Mouse (Mus musculus) layer of hippocampus, postnatal 36 days (tissue): ENCODE data around the gene Grip1. TPM values are rescaled to one million over a fixed set of nuclear protein-coding genes. Genes with fewer than 3 reads are reported as not detected.

Experiments used
- DNase-seq, 2 experiments: peaks; one replicate each; pipeline ENCODE4 v3.0.0; 2022
- total RNA-seq, 2 experiments: library from RNA; stranded (reverse); gene quantifications; 2 replicates each; pipeline ENCODE4 v1.2.3; 2021

The Grip1 gene
- total RNA-seq: 10 to 100 TPM; 28.4 to 29.0 TPM

DNA sequence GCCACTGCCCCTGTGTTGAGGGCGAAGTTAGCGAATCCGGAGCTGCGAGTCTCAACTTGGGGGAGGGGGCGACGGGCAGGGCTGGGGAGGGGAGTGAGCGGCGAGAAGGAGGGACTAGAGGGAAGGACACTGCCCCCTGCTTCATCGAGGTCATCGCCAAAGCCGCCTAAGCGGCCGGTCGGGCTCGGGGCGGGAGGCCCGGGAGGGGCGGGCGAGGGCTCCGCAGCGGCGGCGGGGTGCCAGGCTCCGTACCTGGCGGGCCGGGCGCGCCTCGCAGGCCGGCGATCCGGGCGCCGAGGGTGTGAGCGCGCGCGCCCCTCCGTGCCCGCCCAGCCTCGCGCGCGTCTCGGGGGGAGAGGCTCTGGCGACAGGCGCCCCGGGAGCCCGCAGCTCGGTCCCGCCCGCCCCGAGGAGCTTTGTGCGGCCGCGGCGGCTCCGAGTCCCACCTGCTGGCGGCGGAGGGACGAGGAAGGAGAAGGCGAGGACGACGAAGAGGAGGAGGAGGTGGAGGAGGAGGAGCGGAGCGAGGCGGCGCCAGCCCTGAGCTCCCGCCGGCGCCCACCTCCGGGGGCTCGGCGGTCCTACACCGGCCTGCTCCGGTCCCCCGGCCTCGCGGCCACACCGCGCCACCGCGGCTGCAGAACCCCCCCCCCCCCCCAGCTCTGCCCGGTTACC is at the start of gene Grip1:
Gene Grip1, plus strand, starts transcription at position 400 of the 675 bp plus-strand sequence.
- peak; percentile 29 to 41 for DNase-seq

GRCm38 (mm10) chr10:119405103-119405502 is 48.5 kb upstream of the Grip1 start:
- DNase-seq: no peak

DNA sequence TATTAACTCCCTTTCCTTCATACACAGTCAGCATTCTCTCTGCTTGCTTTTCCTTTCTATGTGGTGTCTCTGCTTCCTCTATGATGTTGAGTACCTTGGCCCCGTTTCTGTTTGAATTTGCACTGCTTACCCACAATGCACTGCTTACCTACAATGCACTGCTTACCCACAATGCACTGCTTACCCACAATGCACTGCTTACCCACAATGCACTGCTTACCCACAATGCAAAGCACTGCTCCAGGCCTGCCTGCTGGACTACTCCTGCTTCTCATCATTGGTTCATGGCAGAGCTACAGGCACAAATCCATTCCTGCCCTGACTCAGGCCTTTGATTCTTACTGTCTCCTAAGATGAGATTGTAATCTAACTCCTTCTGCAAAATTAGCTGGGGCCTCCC is 48.0 kb upstream of the Grip1 start:
- no peak for DNase-seq

DNA sequence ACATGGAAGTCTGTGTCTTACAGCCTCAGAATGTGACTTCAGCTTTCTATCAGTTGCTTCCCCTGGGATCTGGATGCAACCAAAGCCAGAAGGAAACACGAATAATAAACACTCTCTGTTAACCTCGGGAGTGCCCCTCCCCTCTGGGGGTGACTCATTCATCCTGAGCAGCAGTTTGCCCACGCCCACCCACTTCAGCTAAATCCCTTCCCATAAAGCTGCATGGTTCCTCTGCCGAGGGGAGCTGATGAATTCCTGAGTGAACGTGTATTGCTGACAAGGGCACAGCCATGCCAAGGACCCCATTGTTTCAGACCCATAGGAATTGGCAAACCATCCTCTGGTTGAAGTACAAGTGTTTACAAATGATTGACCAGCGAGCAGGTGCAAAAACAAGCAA is 45.3 kb upstream of the Grip1 start:
- DNase-seq: peak; percentile 16 to 22

DNA sequence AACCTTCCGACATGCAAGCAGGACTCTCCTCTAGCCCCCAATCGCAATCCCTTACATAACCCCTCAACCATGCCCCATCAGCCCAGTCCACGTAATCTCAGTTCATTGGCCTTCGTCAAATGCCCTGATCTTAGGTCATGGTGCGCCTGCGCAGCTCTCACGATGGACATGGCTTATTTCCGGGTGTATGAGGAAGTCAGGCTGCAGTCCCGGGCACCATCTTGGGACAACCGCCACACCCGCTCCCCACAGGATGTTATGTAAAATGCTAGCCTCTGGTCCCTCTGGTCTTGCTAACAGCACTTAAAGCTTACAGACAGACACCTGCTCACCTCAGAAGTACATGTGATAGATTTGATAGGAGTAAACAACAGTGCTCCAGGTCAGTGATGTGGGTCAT is 40.4 kb upstream of the Grip1 start:
- no peak for DNase-seq

DNA sequence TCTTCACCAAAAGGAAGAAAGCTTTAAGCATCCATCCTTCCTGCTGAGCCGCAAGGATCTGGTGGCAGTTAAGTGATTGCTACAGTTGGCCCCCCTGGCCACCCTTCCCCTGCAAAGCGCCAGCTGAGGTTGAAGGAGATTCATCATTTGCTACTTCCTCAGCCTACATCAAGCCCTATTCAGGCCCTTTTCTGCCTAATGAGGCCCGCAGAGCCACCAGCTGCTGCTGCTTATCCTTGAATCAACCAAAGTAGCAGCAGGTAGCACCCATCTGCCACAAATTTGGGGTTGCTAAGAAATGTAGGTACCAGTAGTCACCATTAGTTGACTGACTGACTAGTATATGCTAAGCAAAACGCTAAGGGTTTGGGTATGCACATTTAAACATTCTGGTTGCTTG is 38.5 kb upstream of the Grip1 start:
- no peak for DNase-seq

GRCm38 (mm10) chr10:119421418-119421817 is 32.2 kb upstream of the Grip1 start:
- no peak for DNase-seq

- no peak for DNase-seq
Observed at GRCm38 (mm10) chr10:119423821-119424534, 29.7 kb upstream of the Grip1 start.

DNA sequence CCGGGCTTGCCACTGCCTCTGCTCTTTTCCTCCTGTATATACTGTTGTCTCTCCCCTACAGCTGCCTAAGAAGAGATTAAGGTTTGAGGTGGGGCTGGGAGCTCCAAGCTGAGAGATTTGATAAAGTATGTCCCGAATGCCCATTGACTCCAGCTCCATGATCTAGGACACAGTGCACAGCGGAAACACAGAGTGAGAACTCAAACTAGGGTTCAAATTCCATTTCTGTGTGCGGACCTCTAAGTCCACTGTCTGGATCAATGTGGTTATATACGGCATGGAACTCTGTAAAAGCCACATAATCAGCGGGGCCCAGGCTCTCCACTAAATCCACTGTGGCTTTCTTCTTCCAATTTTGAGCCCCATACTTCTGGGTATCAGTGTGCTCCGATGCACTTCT is 26.0 kb upstream of the Grip1 start:
- no peak for DNase-seq

GRCm38 (mm10) chr10:119428106-119428505 is 25.5 kb upstream of the Grip1 start:
- no peak for DNase-seq

DNA sequence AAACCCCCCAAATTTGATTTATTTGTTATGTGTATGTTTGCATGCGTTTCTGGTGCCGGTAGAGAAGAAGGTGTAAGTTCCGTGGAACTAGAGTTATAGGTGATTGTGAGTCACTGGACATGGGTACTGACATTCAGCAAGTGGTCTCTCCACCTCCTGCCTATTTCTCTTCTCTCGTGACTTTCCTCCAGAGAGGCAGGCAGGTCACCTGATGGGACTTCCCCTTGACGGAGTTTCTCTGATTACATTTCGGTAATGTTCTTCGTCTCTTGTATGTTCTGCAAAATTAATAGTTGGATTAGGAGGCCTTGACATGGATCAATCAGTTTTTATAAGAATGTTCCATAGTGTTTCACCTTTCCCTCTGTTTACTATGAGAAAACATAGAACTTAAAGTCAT is 23.4 kb upstream of the Grip1 start:
- no peak for DNase-seq

GRCm38 (mm10) chr10:119431801-119432200 is 21.8 kb upstream of the Grip1 start:
- no peak for DNase-seq

DNA sequence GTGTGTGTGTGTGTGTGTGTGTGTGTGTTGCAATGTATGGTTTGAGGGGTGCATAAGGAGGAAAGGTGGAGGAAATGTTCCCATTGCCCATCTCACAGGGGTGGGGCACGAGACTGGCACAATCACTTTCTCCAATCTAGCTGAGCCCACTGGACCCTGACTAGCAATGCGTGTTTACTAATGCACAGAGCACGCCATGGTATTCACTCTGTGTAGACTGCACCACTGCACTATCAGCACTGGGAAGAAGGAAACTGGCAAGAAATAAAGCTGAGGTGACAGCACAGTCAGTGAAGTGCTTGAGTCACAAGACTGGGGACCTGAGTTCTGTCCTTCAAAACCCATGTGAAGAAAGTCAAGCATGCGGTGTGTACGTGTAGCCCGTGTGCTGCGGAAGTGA is 17.8 kb upstream of the Grip1 start:
- DNase-seq: no peak

GRCm38 (mm10) chr10:119437319-119437718 is 16.3 kb upstream of the Grip1 start:
- DNase-seq: no peak

GRCm38 (mm10) chr10:119441743-119442142 is 11.9 kb upstream of the Grip1 start:
- DNase-seq: no peak

DNA sequence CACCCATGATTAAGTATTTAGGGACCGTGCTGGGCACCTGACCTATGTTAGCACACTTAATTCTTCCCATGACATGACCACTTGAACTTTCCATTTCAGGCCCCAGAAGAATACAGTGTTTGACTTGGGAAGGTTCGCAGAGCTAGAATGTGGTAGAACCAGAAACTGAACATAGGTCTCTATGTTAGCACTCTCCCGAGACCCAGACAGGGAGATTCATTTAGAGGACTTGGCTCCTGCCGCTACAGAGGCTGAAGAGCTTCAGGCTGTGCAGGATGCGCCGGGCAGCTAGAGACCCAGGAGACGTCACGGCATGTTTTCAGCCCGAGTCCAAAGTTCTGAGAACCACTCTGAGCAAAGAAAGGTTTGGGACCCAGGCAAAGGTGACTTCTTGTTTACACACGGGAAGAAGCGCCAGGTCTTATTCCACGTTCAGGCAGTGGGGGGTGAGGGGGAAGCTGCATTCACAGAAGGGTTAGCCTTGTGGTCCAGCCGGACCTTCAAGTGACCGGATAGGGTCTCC is 6.2 kb upstream of the Grip1 start:
- DNase-seq: no peak

DNA sequence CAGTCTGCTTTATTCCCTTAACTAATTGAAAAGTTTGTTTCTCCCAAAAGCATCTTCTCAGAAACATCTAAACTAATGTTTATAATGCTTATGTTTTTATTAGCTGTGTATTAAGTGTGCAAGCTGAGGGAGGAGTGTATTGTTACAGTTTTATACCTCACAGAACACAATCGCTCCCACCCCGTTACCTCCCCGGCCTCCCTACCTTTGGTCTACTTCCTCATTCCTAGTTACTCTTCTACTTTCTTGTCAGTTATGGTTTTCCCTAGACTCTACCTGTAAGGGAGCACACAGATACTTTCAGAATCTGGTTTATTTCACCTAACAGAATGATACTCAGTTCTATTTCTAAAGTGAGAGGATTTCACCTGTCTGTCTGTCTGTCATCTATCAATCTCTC is 5.7 kb upstream of the Grip1 start:
- DNase-seq: no peak

GRCm38 (mm10) chr10:119452698-119453097 is 932 bp upstream of the Grip1 start:
- DNase-seq: no peak

- DNase-seq: peak; percentile 31 to 48
Observed at GRCm38 (mm10) chr10:119454106-119454667, 557 bp downstream of the Grip1 start.

- DNase-seq: no peak
Observed at GRCm38 (mm10) chr10:119454668-119455542, 1.3 kb downstream of the Grip1 start.

GRCm38 (mm10) chr10:119455543-119455940 is 1.9 kb downstream of the Grip1 start:
- no peak for DNase-seq

- no peak for DNase-seq
Observed at GRCm38 (mm10) chr10:119457121-119457520, 3.5 kb downstream of the Grip1 start.

DNA sequence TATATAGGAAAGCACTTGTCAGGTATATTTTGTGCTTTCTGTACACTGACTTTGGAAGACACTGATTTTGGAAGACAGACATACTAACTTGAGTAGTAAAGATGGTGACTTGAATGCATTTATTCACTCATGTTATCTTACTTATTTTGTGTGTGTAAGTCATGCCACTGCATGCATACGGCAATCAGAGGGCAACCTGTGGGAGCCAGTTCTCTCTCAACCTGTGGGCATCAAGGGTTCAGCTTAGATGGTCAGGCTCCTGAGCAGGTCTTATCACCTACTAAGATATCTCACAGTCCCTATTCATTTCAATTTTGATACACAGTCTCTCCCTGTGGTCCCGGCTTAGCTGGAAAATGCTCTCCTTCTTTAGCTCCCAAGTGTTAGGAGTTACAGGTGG is 5.4 kb downstream of the Grip1 start:
- DNase-seq: no peak
